Mouse (Mus musculus): ENCODE results near the gene Rfk. TPM values are rescaled to one million over a fixed set of nuclear protein-coding genes. Genes with fewer than 3 reads are reported as not detected.

Gene Rfk
- polyA plus RNA-seq (2016; fragmentation: Nextera tagmentation; extraction: Ambion mirVana) = 49.6 and 55.5 TPM in 2 replicates

GRCm38 (mm10) chr19:17393841-17394591 lies at the start of gene Rfk:
Gene Rfk, plus strand, starts transcription at chr19:17394043.
- DNase-seq (ENCODE audit: low spot score) = peak; percentile 95
- peaks cover 21% of the 10 kb centered on the region for H3K27me3 ChIP-seq (ENCODE audit: low read depth, poor library complexity, severe bottlenecking)
- peaks cover 15% of the 10 kb centered on the region for H3K4me1 ChIP-seq
- H3K27ac ChIP-seq = peak within 1 kb of the TSS; percentile 89
- peak within 1 kb of the TSS; percentile 88 for H3K4me3 ChIP-seq
- H3K36me3 ChIP-seq = peaks cover 16% of the 10 kb centered on the region
- WGBS = under 1% methylated on average over 83 of the region's 83 CpGs
- no peaks in the 10 kb centered on the region for H3K9me3 ChIP-seq (replicated peaks)

- Histone ChIP-seq H3K27ac (no peak overlapping the region), H3K36me3 (no peaks in the 10 kb centered on the region), H3K9me3 (replicated peaks) (no peaks in the 10 kb centered on the region), H3K27me3 (ENCODE audit: low read depth, poor library complexity, severe bottlenecking) (no peaks in the 10 kb centered on the region), H3K4me3 (no peak overlapping the region), H3K4me1 (no peaks in the 10 kb centered on the region)
- no peak for DNase-seq (ENCODE audit: low spot score)
- 90% methylated on average over 7 of the region's 7 CpGs for WGBS
These were observed 49.0 kb upstream of the Rfk start for GRCm38 (mm10) chr19:17344881-17345280.

- Histone ChIP-seq H3K4me3 (no peak overlapping the region), H3K27me3 (ENCODE audit: low read depth, poor library complexity, severe bottlenecking) (no peaks in the 10 kb centered on the region), H3K27ac (no peak overlapping the region), H3K36me3 (no peaks in the 10 kb centered on the region), H3K4me1 (no peaks in the 10 kb centered on the region), H3K9me3 (replicated peaks) (no peaks in the 10 kb centered on the region)
- 92% methylated on average over 3 of the region's 3 CpGs for WGBS
- no peak for DNase-seq (ENCODE audit: low spot score)
These were observed 46.9 kb upstream of the Rfk start for GRCm38 (mm10) chr19:17346716-17347474.

- no peak overlapping the region for H3K4me3 ChIP-seq
- 95% methylated on average over 2 of the region's 2 CpGs for whole genome bisulfite sequencing
These were observed 46.0 kb upstream of the Rfk start for GRCm38 (mm10) chr19:17347852-17348251.

GRCm38 (mm10) chr19:17353727-17354126 lies 40.1 kb upstream of the Rfk start:
- WGBS = 86% methylated on average over 8 of the region's 8 CpGs
- DNase-seq (ENCODE audit: low spot score) = no peak
- Histone ChIP-seq H3K27ac (no peak overlapping the region), H3K27me3 (ENCODE audit: low read depth, poor library complexity, severe bottlenecking) (peaks cover 21% of the 10 kb centered on the region), H3K36me3 (no peaks in the 10 kb centered on the region), H3K9me3 (replicated peaks) (no peaks in the 10 kb centered on the region), H3K4me1 (0 out of 2 replicates have a peak, but pooled peaks cover 7% of the 10 kb centered on the region), H3K4me3 (no peak overlapping the region)

More at GRCm38 (mm10) chr19:17347852-17348251, 46.0 kb upstream of the Rfk start:
- no peaks in the 10 kb centered on the region for H3K9me3 ChIP-seq (replicated peaks)
- no peak overlapping the region for H3K27ac ChIP-seq
- H3K36me3 ChIP-seq = no peaks in the 10 kb centered on the region
- H3K4me1 ChIP-seq = no peaks in the 10 kb centered on the region
- DNase-seq (ENCODE audit: low spot score) = no peak
- no peaks in the 10 kb centered on the region for H3K27me3 ChIP-seq (ENCODE audit: low read depth, poor library complexity, severe bottlenecking)

GRCm38 (mm10) chr19:17354362-17354761 lies 39.5 kb upstream of the Rfk start:
- Histone ChIP-seq H3K36me3 (no peaks in the 10 kb centered on the region), H3K4me3 (no peak overlapping the region), H3K27ac (no peak overlapping the region), H3K27me3 (ENCODE audit: low read depth, poor library complexity, severe bottlenecking) (peaks cover 21% of the 10 kb centered on the region), H3K4me1 (0 out of 2 replicates have a peak, but pooled peaks cover 7% of the 10 kb centered on the region), H3K9me3 (replicated peaks) (no peaks in the 10 kb centered on the region)
- WGBS = 84% methylated on average over 4 of the region's 4 CpGs
- no peak for DNase-seq (ENCODE audit: low spot score)

GRCm38 (mm10) chr19:17354797-17355196 lies 39.0 kb upstream of the Rfk start:
- Histone ChIP-seq H3K27ac (no peak overlapping the region), H3K4me1 (0 out of 2 replicates have a peak, but pooled peaks cover 7% of the 10 kb centered on the region), H3K36me3 (no peaks in the 10 kb centered on the region), H3K27me3 (ENCODE audit: low read depth, poor library complexity, severe bottlenecking) (peaks cover 21% of the 10 kb centered on the region), H3K9me3 (replicated peaks) (no peaks in the 10 kb centered on the region), H3K4me3 (no peak overlapping the region)
- no peak for DNase-seq (ENCODE audit: low spot score)
- WGBS = 75% methylated on average over 4 of the region's 4 CpGs

GRCm38 (mm10) chr19:17355361-17355760 lies 38.5 kb upstream of the Rfk start:
- H3K36me3 ChIP-seq = no peaks in the 10 kb centered on the region
- H3K4me3 ChIP-seq = peak overlapping the region; percentile 55; the same call in 1 of the 2 replicates
- no peak for DNase-seq (ENCODE audit: low spot score)
- H3K4me1 ChIP-seq = 0 out of 2 replicates have a peak, but pooled peaks cover 7% of the 10 kb centered on the region
- H3K9me3 ChIP-seq (replicated peaks) = no peaks in the 10 kb centered on the region
- peaks cover 21% of the 10 kb centered on the region for H3K27me3 ChIP-seq (ENCODE audit: low read depth, poor library complexity, severe bottlenecking)
- H3K27ac ChIP-seq = no peak overlapping the region
- WGBS = 54% methylated on average over 4 of the region's 4 CpGs

GRCm38 (mm10) chr19:17355950-17356867 lies 37.6 kb upstream of the Rfk start:
- Histone ChIP-seq H3K27ac (peak overlapping the region; percentile 51), H3K9me3 (replicated peaks) (no peaks in the 10 kb centered on the region), H3K27me3 (ENCODE audit: low read depth, poor library complexity, severe bottlenecking) (peaks cover 21% of the 10 kb centered on the region), H3K4me1 (0 out of 2 replicates have a peak, but pooled peaks cover 7% of the 10 kb centered on the region), H3K4me3 (peak overlapping the region; percentile 55), H3K36me3 (no peaks in the 10 kb centered on the region)
- peak; percentile 84 for DNase-seq (ENCODE audit: low spot score)
- under 1% methylated on average over 49 of the region's 50 CpGs for WGBS

- no peaks in the 10 kb centered on the region for H3K9me3 ChIP-seq (replicated peaks)
- H3K27ac ChIP-seq = no peak overlapping the region
- 73% methylated on average over 6 of the region's 6 CpGs for WGBS
- peak overlapping the region; percentile 55; the same call in 1 of the 2 replicates for H3K4me3 ChIP-seq
- H3K4me1 ChIP-seq = 0 out of 2 replicates have a peak, but pooled peaks cover 7% of the 10 kb centered on the region
- H3K27me3 ChIP-seq (ENCODE audit: low read depth, poor library complexity, severe bottlenecking) = peaks cover 21% of the 10 kb centered on the region
- DNase-seq (ENCODE audit: low spot score) = no peak
- no peaks in the 10 kb centered on the region for H3K36me3 ChIP-seq
These were observed 36.9 kb upstream of the Rfk start for GRCm38 (mm10) chr19:17356932-17357331.

- 72% methylated on average over 3 of the region's 3 CpGs for WGBS
- no peak for DNase-seq (ENCODE audit: low spot score)
- H3K4me1 ChIP-seq = 0 out of 2 replicates have a peak, but pooled peaks cover 7% of the 10 kb centered on the region
- peaks cover 21% of the 10 kb centered on the region for H3K27me3 ChIP-seq (ENCODE audit: low read depth, poor library complexity, severe bottlenecking)
- no peak overlapping the region for H3K4me3 ChIP-seq
- H3K27ac ChIP-seq = no peak overlapping the region
- H3K36me3 ChIP-seq = no peaks in the 10 kb centered on the region
- H3K9me3 ChIP-seq (replicated peaks) = no peaks in the 10 kb centered on the region
These were observed 36.5 kb upstream of the Rfk start for GRCm38 (mm10) chr19:17357391-17357790.

GRCm38 (mm10) chr19:17359315-17359890 lies 34.4 kb upstream of the Rfk start:
- WGBS = 81% methylated on average over 14 of the region's 14 CpGs
- no peak overlapping the region for H3K27ac ChIP-seq
- no peak for DNase-seq (ENCODE audit: low spot score)
- H3K4me1 ChIP-seq = 0 out of 2 replicates have a peak, but pooled peaks cover 7% of the 10 kb centered on the region
- no peaks in the 10 kb centered on the region for H3K9me3 ChIP-seq (replicated peaks)
- H3K36me3 ChIP-seq = no peaks in the 10 kb centered on the region
- H3K4me3 ChIP-seq = no peak overlapping the region
- peaks cover 19% of the 10 kb centered on the region for H3K27me3 ChIP-seq (ENCODE audit: low read depth, poor library complexity, severe bottlenecking)

All from limb, embryonic 10.5 days (tissue).